In the genomic region with DNA sequence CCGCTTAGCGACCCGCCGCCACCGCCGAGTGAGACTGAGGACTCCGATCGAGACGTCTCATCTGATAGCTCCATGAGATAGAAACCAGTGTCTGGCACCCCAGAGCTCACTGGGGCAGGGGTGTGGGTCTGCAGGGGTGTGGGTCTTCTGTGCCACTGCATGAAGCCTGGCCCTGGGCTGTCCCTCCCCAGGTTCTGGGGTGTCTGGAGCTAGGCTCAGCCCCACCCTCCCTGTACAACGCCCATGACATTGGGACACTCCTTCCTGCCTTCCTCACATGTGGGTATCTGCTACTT, we compare ENCODE assay signal across 8 mouse cellular contexts. TPM values are rescaled to one million over a fixed set of nuclear protein-coding genes. Genes with fewer than 3 reads are reported as not detected.
DNase-seq lines count a peak whose midpoint lies in the region; ATAC-seq lines count a peak whose summit lies in the region.

No protein-coding gene starts in this region.

- no peaks in the 10 kb centered on the region for H3K9me3 ChIP-seq in heart, embryonic 13.5 days
- no peaks in the 10 kb centered on the region for H3K9me3 ChIP-seq in intestine, embryonic 16.5 days (ENCODE audit: control insufficient read depth, low read length)

- H3K4me3 ChIP-seq in heart, embryonic 13.5 days = 0 out of 2 replicates have a peak overlapping the region, but pooled peaks have one; percentile 0
- no peak overlapping the region for H3K4me3 ChIP-seq in intestine, embryonic 16.5 days (ENCODE audit: low read length)

- H3K27me3 ChIP-seq in heart, embryonic 13.5 days (replicated peaks) = no peaks in the 10 kb centered on the region
- H3K27me3 ChIP-seq in intestine, embryonic 16.5 days (replicated peaks; ENCODE audit: control insufficient read depth, insufficient read depth, low read length) = no peaks in the 10 kb centered on the region

- H3K36me3 ChIP-seq in heart, embryonic 13.5 days = peaks cover 86% of the 10 kb centered on the region
- peaks cover 7% of the 10 kb centered on the region for H3K36me3 ChIP-seq in intestine, embryonic 16.5 days (ENCODE audit: control insufficient read depth, insufficient read depth, low read length)

- peak overlapping the region; percentile 67 for H3K9ac ChIP-seq in heart, embryonic 13.5 days
- no peak overlapping the region for H3K9ac ChIP-seq in intestine, embryonic 16.5 days (ENCODE audit: low read depth, low read length)

- H3K4me1 ChIP-seq in heart, embryonic 13.5 days = peaks cover 41% of the 10 kb centered on the region
- peaks cover 23% of the 10 kb centered on the region for H3K4me1 ChIP-seq in intestine, embryonic 16.5 days (ENCODE audit: control insufficient read depth, insufficient read depth, low read length)

- intact Hi-C loops in heart, postnatal 25 days (cut with DNase I) = loop anchor here (5.0 kb wide), 2 partner anchors 52 to 112 kb away; no protein-coding TSS in a partner anchor

- 43% methylated on average over 10 of the region's 10 CpGs for WGBS in heart, embryonic 13.5 days
- WGBS in intestine, embryonic 16.5 days = 43% methylated on average over 10 of the region's 10 CpGs

- no peak overlapping the region for H3K4me2 ChIP-seq in heart, embryonic 13.5 days
- no peak overlapping the region for H3K4me2 ChIP-seq in intestine, embryonic 16.5 days (ENCODE audit: low read depth, low read length)

- H3K27ac ChIP-seq in heart, embryonic 13.5 days (replicated peaks) = peak overlapping the region; percentile 99
- H3K27ac ChIP-seq in intestine, embryonic 16.5 days (ENCODE audit: low read length) = peak overlapping the region; percentile 39; the same call in 1 of the 2 replicates

- DNase-seq in heart, postnatal 25 days (ENCODE audit: low spot score) = no peak
- peak; percentile 36 for DNase-seq in 416B (ENCODE audit: low read depth)
- DNase-seq in Muller cell, postnatal 12 days (ENCODE audit: inconsistent ontology term) = peak; percentile 53
- no peak for DNase-seq in spleen, adult 12 weeks (ENCODE audit: low spot score)
- DNase-seq in spleen, postnatal 10 days (ENCODE audit: low spot score in 2 of 2) = no peak
- DNase-seq in kidney, postnatal 14 days = no peak

- no peak for ATAC-seq in heart, embryonic 13.5 days (ENCODE audit: extremely low read depth, insufficient number of reproducible peaks, low FRiP score, low TSS enrichment)
- ATAC-seq in intestine, embryonic 16.5 days = no peak

RNA-seq across cellular contexts. Expression of a gene that starts 5.8 kb away (rescaled TPM):
- 4,266 and 4,534 TPM in 2 replicates for polyA plus RNA-seq in heart, embryonic 13.5 days (2015; fragmentation: Nextera tagmentation; extraction: Ambion mirVana)
- total RNA-seq in heart, postnatal 25 days (2021) = 1,000 to 10,000 TPM; 4,843 to 4,911 TPM
- 2,256 and 2,328 TPM in 2 replicates for polyA plus RNA-seq in intestine, embryonic 16.5 days (2015; fragmentation: Nextera tagmentation; extraction: Ambion mirVana)

RNA-seq across cellular contexts. Expression of a gene that starts 15.5 kb away (rescaled TPM):
- 9.4 and 9.5 TPM in 2 replicates for polyA plus RNA-seq in heart, embryonic 13.5 days (2015; fragmentation: Nextera tagmentation; extraction: Ambion mirVana)
- total RNA-seq in heart, postnatal 25 days (2021) = 10 to 100 TPM in 1 of 2 experiments, 1 to 10 TPM in 1; 7.1 to 12.0 TPM
- polyA plus RNA-seq in intestine, embryonic 16.5 days (2015; fragmentation: Nextera tagmentation; extraction: Ambion mirVana) = 4.5 and 5.3 TPM in 2 replicates

RNA-seq across cellular contexts. Expression of a gene that starts 28.8 kb away (rescaled TPM):
- 42.7 and 48.1 TPM in 2 replicates for polyA plus RNA-seq in heart, embryonic 13.5 days (2015; fragmentation: Nextera tagmentation; extraction: Ambion mirVana)
- 10 to 100 TPM; 19.4 to 20.0 TPM for total RNA-seq in heart, postnatal 25 days (2021)
- 59.5 and 66.8 TPM in 2 replicates for polyA plus RNA-seq in intestine, embryonic 16.5 days (2015; fragmentation: Nextera tagmentation; extraction: Ambion mirVana)

RNA-seq across cellular contexts. Expression of a gene that starts 31.0 kb away (rescaled TPM):
- 80.3 and 81.8 TPM in 2 replicates for polyA plus RNA-seq in heart, embryonic 13.5 days (2015; fragmentation: Nextera tagmentation; extraction: Ambion mirVana)
- 10 to 100 TPM; 21.9 to 26.8 TPM for total RNA-seq in heart, postnatal 25 days (2021)
- polyA plus RNA-seq in intestine, embryonic 16.5 days (2015; fragmentation: Nextera tagmentation; extraction: Ambion mirVana) = 67.8 and 78.0 TPM in 2 replicates

RNA-seq across cellular contexts. Expression of a gene that starts 31.1 kb away (rescaled TPM):
- polyA plus RNA-seq in heart, embryonic 13.5 days (2015; fragmentation: Nextera tagmentation; extraction: Ambion mirVana) = 219 and 251 TPM in 2 replicates
- total RNA-seq in heart, postnatal 25 days (2021) = 100 to 1,000 TPM; 308 to 324 TPM
- 267 and 284 TPM in 2 replicates for polyA plus RNA-seq in intestine, embryonic 16.5 days (2015; fragmentation: Nextera tagmentation; extraction: Ambion mirVana)

Comparison
In these comparisons a context has a peak if more than half of its experiments do, and no peak if none do; other contexts are left out.
1. DNase-seq: peak in 416B (single experiment) and Muller cell, postnatal 12 days (single experiment); none in heart, postnatal 25 days (single experiment), spleen, adult 12 weeks (single experiment), spleen, postnatal 10 days (0 of 2) and kidney, postnatal 14 days (single experiment).